Mouse (Mus musculus): ENCODE results near the gene Sema4d.

DNA sequence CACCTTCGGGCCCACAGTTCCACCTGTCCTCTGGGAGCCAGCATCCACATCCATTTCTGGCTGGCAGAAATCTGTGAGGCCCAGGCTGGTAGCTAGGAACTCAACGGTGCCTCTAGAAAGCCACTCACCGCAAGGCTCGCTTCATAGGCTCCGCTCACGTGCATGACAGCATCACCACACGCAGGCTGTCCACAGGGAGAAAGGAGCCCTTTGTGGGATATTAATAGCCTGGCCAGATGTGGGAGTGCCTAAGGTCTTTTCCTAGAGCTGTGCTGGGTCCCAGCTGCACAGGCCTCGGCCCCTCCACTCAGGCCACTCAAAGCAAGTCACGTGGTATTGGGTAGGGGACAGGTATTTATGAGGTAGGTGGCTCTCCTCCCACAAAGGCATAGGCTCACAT lies 35.1 kb downstream of the Sema4d start:
- TF ChIP-seq POLR2A (IDR thresholded peaks at IDR 0.05; ENCODE audit: insufficient read depth, low read depth, low read length) (no peak), CTCF (IDR thresholded peaks at IDR 0.05) (no peak), EP300 (IDR thresholded peaks at IDR 0.05; ENCODE audit: insufficient read depth, low read depth, low read length) (no peak)

All from heart, adult 2 months (tissue).